Mouse (Mus musculus) MEL (cell line): ENCODE measurements around the gene Tyw1. TPM values are rescaled to one million over a fixed set of nuclear protein-coding genes. Genes with fewer than 3 reads are reported as not detected.

Source experiments
- DNase-seq: peaks from one replicate; pipeline ENCODE4 v3.0.0; 2011; ENCODE audit warnings: low read depth, low spot score
- H3K27ac ChIP-seq: 2 replicates; pipeline ENCODE4 v1.5.1; 2012; ENCODE audit warnings: low read depth, mild to moderate bottlenecking, control low read depth, low read length, moderate library complexity; ENCODE audit not compliant: control insufficient read depth
- H3K27me3 ChIP-seq, 2 experiments: fragments of 150-350 bp in 1 of 2; sonication (generic) in 1 of 2; 2 replicates each; pipeline ENCODE4 v1.6.1; 2012; ENCODE audit warnings: low read length in 2 of 2, mild to moderate bottlenecking in 2 of 2, improper control_type of control experiment in 1 of 2, moderate library complexity in 1 of 2; ENCODE audit not compliant: insufficient read depth in 2 of 2, control insufficient read depth in 1 of 2
- H3K36me3 ChIP-seq, 2 experiments: 2 replicates each; pipeline ENCODE4 v1.6.1; 2012 to 2014; ENCODE audit warnings: low read length in 2 of 2, improper control_type of control experiment in 1 of 2, inconsistent platforms in 1 of 2, mild to moderate bottlenecking in 1 of 2; ENCODE audit not compliant: insufficient read depth in 2 of 2, control insufficient read depth in 1 of 2
- H3K4me1 ChIP-seq, 2 experiments: fragments of 150-350 bp in 1 of 2; sonication (generic) in 1 of 2; 2 replicates each; pipeline ENCODE4 v1.6.1; 2012; ENCODE audit warnings: low read length in 2 of 2, improper control_type of control experiment in 1 of 2, mild to moderate bottlenecking in 1 of 2; ENCODE audit not compliant: insufficient read depth in 2 of 2, control insufficient read depth in 1 of 2
- H3K4me3 ChIP-seq, 2 experiments: fragments of 150-350 bp in 1 of 2; sonication (generic) in 1 of 2; 2 replicates each; pipeline ENCODE4 v1.5.1; 2012; ENCODE audit warnings: low read depth in 2 of 2, low read length in 2 of 2, mild to moderate bottlenecking in 2 of 2, moderate library complexity in 2 of 2, control low read depth in 1 of 2, improper control_type of control experiment in 1 of 2; ENCODE audit not compliant: control insufficient read depth in 1 of 2, insufficient read depth in 1 of 2
- H3K79me2 ChIP-seq: 2 replicates; pipeline ENCODE4 v1.6.1; 2012; ENCODE audit warnings: mild to moderate bottlenecking, low read length, moderate library complexity; ENCODE audit not compliant: control insufficient read depth, poor library complexity, insufficient read depth
- H3K9ac ChIP-seq: 2 replicates; pipeline ENCODE4 v1.6.1; 2012; ENCODE audit warnings: low read depth, mild to moderate bottlenecking, control low read depth, low read length, moderate library complexity; ENCODE audit not compliant: control insufficient read depth, poor library complexity, severe bottlenecking
- H3K9me3 ChIP-seq: fragments of 150-350 bp; sonication (generic); replicated peaks from 2 replicates; pipeline ENCODE4 v1.6.1; 2012; ENCODE audit warnings: mild to moderate bottlenecking, low read length, improper control_type of control experiment, moderate library complexity; ENCODE audit not compliant: insufficient read depth
- BHLHE40 ChIP-seq: IDR thresholded peaks from 2 replicates; pipeline ENCODE4 v1.6.1; 2012; ENCODE audit warnings: low read depth, mild to moderate bottlenecking, inconsistent platforms, low read length, improper control_type of control experiment, borderline replicate concordance
- CHD2 ChIP-seq: IDR thresholded peaks from 2 replicates; pipeline ENCODE4 v1.6.1; 2011; ENCODE audit warnings: low read length, improper control_type of control experiment
- CTCF ChIP-seq, 3 experiments: IDR thresholded peaks in 2 of 3; conservative IDR thresholded peaks in 1 of 3; 2 replicates each; pipeline ENCODE4 v1.5.1; 2011 to 2012; ENCODE audit warnings: low read length in 3 of 3, low read depth in 2 of 3, mild to moderate bottlenecking in 2 of 3, improper control_type of control experiment in 1 of 3, inconsistent platforms in 1 of 3, mixed read lengths in 1 of 3, moderate library complexity in 1 of 3; ENCODE audit not compliant: control insufficient read depth in 1 of 3, insufficient read depth in 1 of 3, poor library complexity in 1 of 3, severe bottlenecking in 1 of 3
- E2F4 ChIP-seq: IDR thresholded peaks from 2 replicates; pipeline ENCODE4 v1.6.1; 2011; ENCODE audit warnings: low read depth, low read length, improper control_type of control experiment, borderline replicate concordance
- ELF1 ChIP-seq: IDR thresholded peaks from 2 replicates; pipeline ENCODE4 v1.6.1; 2014; ENCODE audit warnings: low read depth, mild to moderate bottlenecking, inconsistent platforms, low read length, improper control_type of control experiment, moderate library complexity
- EP300 ChIP-seq, 2 experiments: IDR thresholded peaks; 2 replicates each; pipeline ENCODE4 v1.6.1; 2011; ENCODE audit warnings: improper control_type of control experiment in 2 of 2, low read length in 2 of 2, low read depth in 1 of 2, mild to moderate bottlenecking in 1 of 2
- ETS1 ChIP-seq: IDR thresholded peaks from 2 replicates; pipeline ENCODE4 v1.6.1; 2012; ENCODE audit warnings: low read depth, mild to moderate bottlenecking, inconsistent platforms, low read length, improper control_type of control experiment, moderate library complexity
- GABPA ChIP-seq: IDR thresholded peaks from 2 replicates; pipeline ENCODE4 v1.6.1; 2012; ENCODE audit warnings: low read depth, mild to moderate bottlenecking, inconsistent platforms, low read length, improper control_type of control experiment, moderate library complexity
- GATA1 ChIP-seq: IDR thresholded peaks from 2 replicates; pipeline ENCODE4 v1.6.1; 2011; ENCODE audit warnings: low read depth, low read length, improper control_type of control experiment
- KAT2A ChIP-seq: conservative IDR thresholded peaks from 2 replicates; pipeline ENCODE4 v1.6.1; 2012; ENCODE audit warnings: low read depth, low read length, improper control_type of control experiment, inconsistent platforms
- MAFK ChIP-seq: IDR thresholded peaks from 2 replicates; pipeline ENCODE4 v1.6.1; 2011; ENCODE audit warnings: low read depth, mild to moderate bottlenecking, low read length, improper control_type of control experiment, borderline replicate concordance
- MAX ChIP-seq: IDR thresholded peaks from 2 replicates; pipeline ENCODE4 v1.6.1; 2011; ENCODE audit warnings: low read length, improper control_type of control experiment
- MXI1 ChIP-seq: IDR thresholded peaks from 2 replicates; pipeline ENCODE4 v1.6.1; 2011; ENCODE audit warnings: mild to moderate bottlenecking, low read depth, low read length, improper control_type of control experiment
- MYB ChIP-seq: IDR thresholded peaks from 2 replicates; pipeline ENCODE4 v1.6.1; 2011; ENCODE audit warnings: mild to moderate bottlenecking, low read depth, low read length, improper control_type of control experiment
- MYC ChIP-seq: IDR thresholded peaks from 2 replicates; pipeline ENCODE4 v1.6.1; 2011; ENCODE audit warnings: low read depth, mild to moderate bottlenecking, low read length, improper control_type of control experiment, moderate library complexity
- POLR2A ChIP-seq, 2 experiments: IDR thresholded peaks; 2 replicates each; pipeline ENCODE4 v1.6.1; 2011 to 2012; ENCODE audit warnings: low read length in 2 of 2, mild to moderate bottlenecking in 2 of 2, control low read depth in 1 of 2, improper control_type of control experiment in 1 of 2, low read depth in 1 of 2, moderate library complexity in 1 of 2; ENCODE audit not compliant: control insufficient read depth in 1 of 2, insufficient read depth in 1 of 2, poor library complexity in 1 of 2
- POLR2AphosphoS5 ChIP-seq: IDR thresholded peaks from 2 replicates; pipeline ENCODE4 v1.6.1; 2012; ENCODE audit warnings: low read depth, borderline replicate concordance, mild to moderate bottlenecking, inconsistent platforms, low read length, moderate library complexity, mixed read lengths
- RAD21 ChIP-seq: IDR thresholded peaks from 2 replicates; pipeline ENCODE4 v1.6.1; 2011; ENCODE audit warnings: mild to moderate bottlenecking, low read depth, low read length, improper control_type of control experiment
- SIN3A ChIP-seq: IDR thresholded peaks from 2 replicates; pipeline ENCODE4 v1.6.1; 2012; ENCODE audit warnings: low read length, improper control_type of control experiment, inconsistent platforms
- SMC3 ChIP-seq: IDR thresholded peaks from 2 replicates; pipeline ENCODE4 v1.6.1; 2011; ENCODE audit warnings: low read depth, low read length, improper control_type of control experiment
- UBTF ChIP-seq: IDR thresholded peaks from 2 replicates; pipeline ENCODE4 v1.6.1; 2012; ENCODE audit warnings: low read depth, mild to moderate bottlenecking, inconsistent platforms, low read length, improper control_type of control experiment, moderate library complexity, borderline replicate concordance; ENCODE audit not compliant: insufficient read depth
- USF1 ChIP-seq: IDR thresholded peaks from 2 replicates; pipeline ENCODE4 v1.6.1; 2014; ENCODE audit warnings: low read depth, mild to moderate bottlenecking, inconsistent platforms, low read length, improper control_type of control experiment, moderate library complexity
- ZC3H11A ChIP-seq: IDR thresholded peaks from 2 replicates; pipeline ENCODE4 v1.6.1; 2012; ENCODE audit warnings: low read depth, mild to moderate bottlenecking, inconsistent platforms, low read length, improper control_type of control experiment
- ZKSCAN1 ChIP-seq: IDR thresholded peaks from 2 replicates; pipeline ENCODE4 v1.6.1; 2012; ENCODE audit warnings: low read depth, mild to moderate bottlenecking, inconsistent platforms, low read length, improper control_type of control experiment, moderate library complexity
- polyA plus RNA-seq, 2 experiments: library from polyadenylated mRNA; stranded (reverse) in 1 of 2; unstranded in 1 of 2; fragments of >175 nt in 1 of 2; fragments of >200 nt in 1 of 2; gene quantifications; 2 replicates each; pipeline versions ENCODE4 v1.2.1 to v1.2.4; 2012; ENCODE audit warnings: low replicate concordance in 2 of 2, low read depth in 1 of 2; ENCODE audit not compliant: insufficient read length in 2 of 2, insufficient read depth in 1 of 2, missing spikeins in 1 of 2
- total RNA-seq: library from RNA; depleted of rRNA; stranded (reverse); fragments of 300-350 nt; gene quantifications from 2 replicates; pipeline ENCODE4 v1.2.3, GENCODE M21; 2012

Tyw1 gene
- total and polyA plus RNA-seq, 3 experiments = 33.3 to 133 (median 38.8) TPM

- peak; percentile 89 for TF ChIP-seq MXI1
- TF ChIP-seq RAD21 = no peak; the same call in 1 of the 2 replicates
- TF ChIP-seq CHD2 = peak; percentile 58
- TF ChIP-seq BHLHE40 = peak; percentile 100
- no peak; the same call in 1 of the 2 replicates for TF ChIP-seq SMC3
These were observed 33.0 kb upstream of the Tyw1 start (continued) for GRCm38 (mm10) chr5:130222146-130223004.

DNA sequence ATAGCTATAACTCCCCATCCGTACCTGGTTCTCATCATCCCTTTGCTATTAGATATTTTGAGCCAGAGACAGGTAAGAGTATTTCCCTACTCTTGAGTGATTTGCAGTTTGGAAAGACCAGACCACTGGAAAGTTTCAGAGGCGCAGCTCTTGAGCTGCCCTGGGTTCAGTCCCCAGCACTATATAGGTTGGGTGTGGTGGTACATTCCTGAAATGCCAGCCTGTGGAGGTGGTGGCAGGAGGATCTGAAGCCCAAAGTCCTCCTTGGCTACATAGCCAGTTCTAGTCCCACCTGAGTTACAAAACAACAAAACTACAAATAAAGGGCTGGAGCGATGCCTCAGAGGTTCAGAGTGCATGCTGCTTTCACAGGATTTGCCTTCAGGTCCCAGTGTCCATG lies 28.6 kb upstream of the Tyw1 start:
- Histone ChIP-seq H3K27ac (no peak overlapping the region), H3K79me2 (peaks cover 53% of the 10 kb centered on the region), H3K4me1 (peaks cover 0 to 13% of the 10 kb centered on the region in 2 experiments; a peak in 3 of 4 replicates), H3K4me3 (no peak overlapping the region), H3K9ac (no peak overlapping the region), H3K27me3 (no peaks in the 10 kb centered on the region), H3K36me3 (peaks cover 18 to 31% of the 10 kb centered on the region in 2 experiments), H3K9me3 (no peaks in the 10 kb centered on the region)
- no peak for DNase-seq
- TF ChIP-seq GATA1 (no peak), EP300 (IDR thresholded peaks at IDR 0.05; ENCODE audit: low read depth in 1 of 2, low read length in 2 of 2) (no peak), CTCF (IDR thresholded peaks at IDR 0.05 in 2 of 3, conservative IDR thresholded peaks at IDR 0.05 in 1 of 3; ENCODE audit: control insufficient read depth in 1 of 3, insufficient read depth in 1 of 3, low read depth in 2 of 3, low read length in 3 of 3, poor library complexity in 1 of 3, severe bottlenecking in 1 of 3) (no peak), GABPA (no peak), USF1 (no peak), ELF1 (no peak), RAD21 (no peak), POLR2AphosphoS5 (no peak), MAX (no peak), POLR2A (IDR thresholded peaks at IDR 0.05; ENCODE audit: control insufficient read depth in 1 of 2, insufficient read depth in 1 of 2, low read depth in 1 of 2, low read length in 2 of 2, poor library complexity in 1 of 2) (no peak), ZKSCAN1 (no peak), SMC3 (no peak), MAFK (no peak), MYC (no peak)

- Histone ChIP-seq H3K36me3 (peaks cover 17 to 41% of the 10 kb centered on the region in 2 experiments), H3K79me2 (peaks cover 41% of the 10 kb centered on the region), H3K9ac (no peak overlapping the region), H3K9me3 (no peaks in the 10 kb centered on the region), H3K27me3 (no peaks in the 10 kb centered on the region), H3K4me3 (no peak overlapping the region), H3K4me1 (peaks cover 0 to 11% of the 10 kb centered on the region in 2 experiments; a peak in 3 of 4 replicates)
- no peak for DNase-seq
- TF ChIP-seq SIN3A (no peak), MAFK (no peak), ETS1 (no peak), UBTF (no peak), ZC3H11A (no peak), GABPA (no peak), MXI1 (no peak), BHLHE40 (no peak), RAD21 (no peak), KAT2A (no peak), MYB (no peak), E2F4 (no peak), USF1 (no peak), ZKSCAN1 (no peak)
- TF ChIP-seq, all 39 proteins: peak for 0
- no peak overlapping the region for H3K27ac ChIP-seq
These were observed 27.3 kb upstream of the Tyw1 start for GRCm38 (mm10) chr5:130228120-130228519.
